Mouse (Mus musculus): ENCODE results near the gene Scarb2. TPM values are rescaled to one million over a fixed set of nuclear protein-coding genes. Genes with fewer than 3 reads are reported as not detected.

The Scarb2 gene
- total RNA-seq, 2 experiments from 2014 or later: 75.9 to 87.0 TPM

Small RNA genes within 50 kb of the gene (microRNA-seq; reads per million reads assigned to microRNA genes)
- not detected for gene Mir6415

Other genes with a start within 250 kb of the Scarb2 start
- gene Naaa, start 228.7 kb downstream of the Scarb2 start, total RNA-seq (2021): 10 to 100 TPM; 23.3 to 24.8 TPM
- gene Sdad1, start 196.4 kb downstream of the Scarb2 start, total RNA-seq (2021): 10 to 100 TPM; 51.9 to 54.0 TPM
- gene Cxcl9, start 178.8 kb downstream of the Scarb2 start, total RNA-seq (2021): 1 to 10 TPM in 1 of 2 experiments, under 1 TPM in 1; 0.20 to 1.1 TPM
- gene Art3, start 175.0 kb downstream of the Scarb2 start, total RNA-seq (2021): 10 to 100 TPM; 42.5 to 70.3 TPM
- gene Cxcl10, start 157.9 kb downstream of the Scarb2 start, total RNA-seq (2021): 1 to 10 TPM in 1 of 2 experiments, under 1 TPM in 1; 0.76 to 1.3 TPM
- gene Nup54, start 71.6 kb downstream of the Scarb2 start, total RNA-seq (2021): 10 to 100 TPM; 48.8 to 53.0 TPM
- under 1 TPM in 1 of 2 experiments, not detected in 1; 0.96 TPM for gene Fam47e, start 48.2 kb upstream of the Scarb2 start, total RNA-seq (2021)
- gene Stbd1, start 96.2 kb upstream of the Scarb2 start, total RNA-seq (2021): 10 to 100 TPM; 11.3 to 15.8 TPM
- gene Ccdc158, start 168.4 kb upstream of the Scarb2 start, total RNA-seq (2021): under 1 TPM; 0.48 to 0.64 TPM
- 10 to 100 TPM in 1 of 2 experiments, 1 to 10 TPM in 1; 10.0 to 15.0 TPM for gene Shroom3, start 176.6 kb upstream of the Scarb2 start, total RNA-seq (2021)

All from adrenal gland, postnatal 4 days (tissue).